Mouse (Mus musculus) lung, postnatal 0 days (tissue): ENCODE measurements around the gene Slf2. TPM values are rescaled to one million over a fixed set of nuclear protein-coding genes. Genes with fewer than 3 reads are reported as not detected.

Experiments used
- ATAC-seq: fragments of 200-750 bp; cut with Nextera tagmentation; 2 replicates; pipeline ENCODE4 v1.8.0; 2017; ENCODE audit warnings: moderate library complexity
- DNase-seq: peaks from one replicate; pipeline ENCODE4 v3.0.0-alpha.2; 2016; ENCODE audit warnings: low spot score
- H3K27ac ChIP-seq: fragments of 300-500 bp; sonication (generic); 2 replicates; pipeline ENCODE4 v1.5.1; 2014; ENCODE audit warnings: antibody characterized with exemption, mild to moderate bottlenecking, low read length, mixed read lengths
- H3K27me3 ChIP-seq: fragments of 300-500 bp; sonication (generic); replicated peaks from 2 replicates; pipeline ENCODE4 v1.6.1; 2014; ENCODE audit warnings: low read length, mixed read lengths; ENCODE audit not compliant: insufficient read depth
- H3K36me3 ChIP-seq: fragments of 300-500 bp; sonication (generic); 2 replicates; pipeline ENCODE4 v1.6.1; 2014; ENCODE audit warnings: low read length, mixed read lengths; ENCODE audit not compliant: insufficient read depth
- H3K4me1 ChIP-seq: fragments of 300-500 bp; sonication (generic); 2 replicates; pipeline ENCODE4 v1.6.1; 2014; ENCODE audit warnings: antibody characterized with exemption, low read depth, low read length, mixed read lengths; ENCODE audit not compliant: insufficient read depth
- H3K4me2 ChIP-seq: fragments of 300-500 bp; sonication (generic); replicated peaks from 2 replicates; pipeline ENCODE4 v1.6.1; 2014; ENCODE audit warnings: low read depth, mild to moderate bottlenecking, low read length, moderate library complexity, mixed read lengths
- H3K4me3 ChIP-seq: fragments of 300-500 bp; sonication (generic); 2 replicates; pipeline ENCODE4 v1.5.1; 2014; ENCODE audit warnings: low read depth, low read length
- H3K9ac ChIP-seq: fragments of 300-500 bp; sonication (generic); replicated peaks from 2 replicates; pipeline ENCODE4 v1.6.1; 2014; ENCODE audit warnings: low read depth, mild to moderate bottlenecking
- H3K9me3 ChIP-seq: fragments of 300-500 bp; sonication (generic); 2 replicates; pipeline ENCODE4 v1.6.1; 2016; ENCODE audit warnings: low read length, mixed read lengths
- CTCF ChIP-seq: IDR thresholded peaks from 2 replicates; pipeline ENCODE4 v1.5.1; 2016; ENCODE audit warnings: antibody characterized with exemption, mild to moderate bottlenecking
- EP300 ChIP-seq: IDR thresholded peaks from 2 replicates; pipeline ENCODE4 v1.6.1; 2016; ENCODE audit warnings: antibody characterized with exemption, mild to moderate bottlenecking, control low read depth
- WGBS: fragments of 180-500 bp; shearing (Covaris S2); extraction: QIAGEN DNeasy Blood & Tissue Kit; methylation state at CpG from one replicate; pipeline ENCODE4 v1.1.7; 2014; 5-methylcytosine and 5-hydroxymethylcytosine counted together
- polyA plus RNA-seq: library from polyadenylated mRNA; unstranded; fragments of >200 nt; fragmentation: Nextera tagmentation; extraction: Ambion mirVana; gene quantifications from 2 replicates; pipeline ENCODE4 v1.2.1, GENCODE M21; 2015

Gene Slf2
- polyA plus RNA-seq, 1 experiment from 2014 or later = 10.6 TPM

GRCm38 (mm10) chr19:45031780-45032179, 100.8 kb downstream of the Slf2 start:
- TF ChIP-seq CTCF (peak; percentile 89), EP300 (no peak)
- Histone ChIP-seq H3K9ac (no peak overlapping the region), H3K36me3 (no peaks in the 10 kb centered on the region), H3K27me3 (no peaks in the 10 kb centered on the region), H3K4me1 (no peaks in the 10 kb centered on the region; the same call in 1 of the 2 replicates), H3K27ac (no peak overlapping the region), H3K4me2 (no peak overlapping the region), H3K9me3 (no peaks in the 10 kb centered on the region), H3K4me3 (no peak overlapping the region)
- ATAC-seq (peak; percentile 66), DNase-seq (peak; percentile 92)
- 8% methylated on average over 4 of the region's 4 CpGs for WGBS

Other genes with a start within 250 kb of the Slf2 start
- not detected in 2 replicates for gene Pax2, start 175.1 kb upstream of the Slf2 start, polyA plus RNA-seq
- 0.47 and 1.0 TPM in 2 replicates for gene Sema4g, start 58.0 kb downstream of the Slf2 start, polyA plus RNA-seq
- gene Twnk, start 74.5 kb downstream of the Slf2 start, polyA plus RNA-seq = 7.5 and 7.9 TPM in 2 replicates
- 62.6 and 63.3 TPM in 2 replicates for gene Mrpl43, start 75.3 kb downstream of the Slf2 start, polyA plus RNA-seq
- gene Lzts2, start 83.3 kb downstream of the Slf2 start, polyA plus RNA-seq = 56.0 and 59.4 TPM in 2 replicates
- gene Pdzd7, start 114.6 kb downstream of the Slf2 start, polyA plus RNA-seq = 0.12 and 0.13 TPM in 2 replicates
- 45.6 and 53.0 TPM in 2 replicates for gene Sfxn3, start 116.4 kb downstream of the Slf2 start, polyA plus RNA-seq
- gene Kazald1, start 144.1 kb downstream of the Slf2 start, polyA plus RNA-seq = 11.2 and 12.8 TPM in 2 replicates
- not detected in 2 replicates for gene Tlx1, start 219.5 kb downstream of the Slf2 start, polyA plus RNA-seq